Mouse (Mus musculus): ENCODE data around the gene Sinhcaf. TPM values are rescaled to one million over a fixed set of nuclear protein-coding genes. Genes with fewer than 3 reads are reported as not detected.
A peak's percentile ranks its signal among the peaks of the same experiment; 100 is the strongest.
"Not testable (repeated sequence)": the region's sequence is repeated elsewhere in the genome, so short reads cannot be mapped to it uniquely, and the experiment has no call there.

The Sinhcaf gene
- total RNA-seq, 1 experiment: 205 TPM

DNA sequence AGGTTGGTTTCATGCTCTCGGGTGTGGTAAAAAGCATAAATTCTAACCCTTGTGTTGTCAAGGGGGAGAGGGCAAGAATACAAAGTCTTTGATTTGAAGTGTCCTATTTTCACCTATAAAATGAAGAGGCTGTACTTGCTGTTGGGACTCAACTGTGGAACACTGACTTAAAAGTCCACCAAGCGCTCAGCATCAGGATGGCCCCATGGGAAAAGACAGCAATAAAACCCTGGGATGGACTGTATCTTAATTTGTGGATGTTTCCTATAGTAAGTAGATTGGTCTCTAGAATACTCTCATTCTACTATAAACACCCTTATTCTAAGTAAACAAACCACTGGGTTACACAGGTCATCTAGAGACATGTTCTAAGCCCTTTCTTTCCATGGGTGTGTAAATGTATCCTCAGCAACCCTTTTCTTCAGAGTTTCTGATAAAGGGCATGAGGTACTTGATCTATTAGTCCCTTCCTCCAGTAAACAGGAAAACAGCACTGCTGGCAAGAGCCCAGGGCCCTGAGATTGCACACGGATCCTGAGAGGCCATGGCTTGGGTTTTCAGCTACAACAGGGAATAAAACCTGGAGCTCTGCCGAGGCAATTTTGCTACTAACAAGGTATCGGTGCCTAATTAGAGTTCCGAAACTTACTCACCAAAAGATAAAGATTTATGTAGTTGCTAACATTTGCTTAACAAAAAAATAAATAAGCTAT is 45.5 kb upstream of the Sinhcaf start:
- TF ChIP-seq MAFK (IDR thresholded peaks at IDR 0.05; ENCODE audit: insufficient read depth, low read depth, low read length) (no peak), ZC3H11A (IDR thresholded peaks at IDR 0.05; ENCODE audit: borderline replicate concordance, low read depth, low read length) (no peak), CHD2 (IDR thresholded peaks at IDR 0.05; ENCODE audit: low read depth, low read length) (no peak), ZNF384 (IDR thresholded peaks at IDR 0.05; ENCODE audit: low read depth, low read length) (no peak), HCFC1 (IDR thresholded peaks at IDR 0.05; ENCODE audit: borderline replicate concordance, insufficient read depth, low read length) (no peak)
- H3K4me3 ChIP-seq (ENCODE audit: insufficient read depth in 1 of 2, low read depth in 1 of 2, low read length in 2 of 2, poor library complexity in 1 of 2, severe bottlenecking in 1 of 2): peak overlapping the region; percentile 51 to 57

DNA sequence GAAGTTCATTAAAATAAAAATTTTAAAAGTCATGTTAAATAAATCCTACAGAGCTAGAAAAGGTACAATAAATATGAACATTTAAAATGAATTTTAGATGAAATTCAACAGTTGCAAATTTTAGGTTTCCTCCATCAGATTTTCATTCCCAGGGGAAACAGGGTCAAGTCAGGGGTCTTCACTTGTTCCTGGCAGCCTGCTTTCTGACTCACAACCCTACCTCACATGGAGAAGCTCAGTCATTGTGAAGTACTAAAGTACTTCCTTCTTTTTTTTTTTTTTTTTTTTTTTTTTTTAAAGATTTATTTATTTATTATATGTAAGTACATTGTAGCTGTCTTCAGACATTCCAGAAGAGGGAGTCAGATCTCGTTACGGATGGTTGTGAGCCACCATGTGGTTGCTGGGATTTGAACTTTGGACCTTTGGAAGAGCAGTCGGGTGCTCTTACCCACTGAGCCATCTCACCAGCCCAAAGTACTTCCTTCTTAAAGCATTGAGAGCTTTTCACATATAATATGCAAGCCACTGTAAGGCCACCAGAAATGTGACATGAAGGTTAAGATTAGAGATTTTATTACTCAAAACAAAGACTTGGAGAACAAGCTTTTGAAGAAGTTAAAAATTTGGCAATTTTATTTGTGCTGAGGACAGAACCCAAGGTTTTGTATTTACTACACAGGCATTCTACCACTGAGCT is 43.7 kb upstream of the Sinhcaf start:
- H3K36me3 ChIP-seq (ENCODE audit: control insufficient read depth, insufficient read depth, low read length, poor library complexity, severe bottlenecking); DNase-seq (ENCODE audit: low read depth, low spot score); in situ Hi-C loops (cut with MboI; ENCODE audit: low sequenced_read_pairs in 2 of 2, unreplicated experiment in 2 of 2); H3K9ac ChIP-seq (ENCODE audit: insufficient read depth, low read depth, low read length, poor library complexity, severe bottlenecking); H3K9me3 ChIP-seq (ENCODE audit: control insufficient read depth, insufficient read depth, low read depth, low read length); H3K4me3 ChIP-seq (ENCODE audit: insufficient read depth in 1 of 2, low read depth in 1 of 2, low read length in 2 of 2, poor library complexity in 1 of 2, severe bottlenecking in 1 of 2): not testable (repeated sequence)
- TF ChIP-seq ZNF384 (IDR thresholded peaks at IDR 0.05; ENCODE audit: low read depth, low read length): peak; percentile 78
- Histone ChIP-seq H3K4me1 (ENCODE audit: control insufficient read depth in 2 of 2, insufficient read depth in 2 of 2, low read length in 2 of 2, poor library complexity in 1 of 2) (peaks cover 12 to 23% of the 10 kb centered on the region in 2 experiments), H3K27ac (ENCODE audit: insufficient read depth, low read depth, low read length, poor library complexity, severe bottlenecking) (peak overlapping the region; percentile 100; the same call in 1 of the 2 replicates)

More for the DNA sequence above, 45.5 kb upstream of the Sinhcaf start:
- H3K4me1 ChIP-seq (ENCODE audit: control insufficient read depth in 2 of 2, insufficient read depth in 2 of 2, low read length in 2 of 2, poor library complexity in 1 of 2): peaks cover 6 to 25% of the 10 kb centered on the region in 2 experiments; a peak in 3 of 4 replicates
- peak overlapping the region; percentile 54 for H3K9ac ChIP-seq (ENCODE audit: insufficient read depth, low read depth, low read length, poor library complexity, severe bottlenecking)
- H3K36me3 ChIP-seq (ENCODE audit: control insufficient read depth, insufficient read depth, low read length, poor library complexity, severe bottlenecking): no peaks in the 10 kb centered on the region
- H3K9me3 ChIP-seq (ENCODE audit: control insufficient read depth, insufficient read depth, low read depth, low read length): no peaks in the 10 kb centered on the region
- DNase-seq (ENCODE audit: low read depth, low spot score): no peak
- peak overlapping the region; percentile 100 for H3K27ac ChIP-seq (ENCODE audit: insufficient read depth, low read depth, low read length, poor library complexity, severe bottlenecking)
- in situ Hi-C loops (cut with MboI; ENCODE audit: low sequenced_read_pairs in 2 of 2, unreplicated experiment in 2 of 2): no loop called here

DNA sequence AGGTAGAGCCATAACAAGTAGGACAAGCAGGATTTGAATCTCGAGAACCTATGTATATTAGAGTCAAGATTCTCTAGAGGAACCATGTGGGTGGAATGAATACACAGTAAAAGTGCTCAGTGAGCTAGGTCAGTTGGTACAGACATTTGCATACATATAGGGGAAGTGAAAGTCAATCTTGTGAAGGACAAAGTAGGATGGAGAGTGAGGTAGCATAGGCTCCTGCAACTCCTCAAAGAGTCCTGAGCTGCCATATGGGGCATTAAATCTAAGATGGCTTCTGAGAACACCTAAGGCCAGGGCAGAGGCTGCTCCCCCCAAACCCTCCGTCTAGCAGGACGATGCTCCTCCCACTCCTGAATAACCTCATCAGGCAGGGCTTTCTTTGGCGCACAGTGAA is 39.7 kb upstream of the Sinhcaf start:
- Histone ChIP-seq H3K9me3 (ENCODE audit: control insufficient read depth, insufficient read depth, low read depth, low read length) (no peaks in the 10 kb centered on the region), H3K36me3 (ENCODE audit: control insufficient read depth, insufficient read depth, low read length, poor library complexity, severe bottlenecking) (no peaks in the 10 kb centered on the region), H3K9ac (ENCODE audit: insufficient read depth, low read depth, low read length, poor library complexity, severe bottlenecking) (no peak overlapping the region), H3K4me3 (ENCODE audit: insufficient read depth in 1 of 2, low read depth in 1 of 2, low read length in 2 of 2, poor library complexity in 1 of 2, severe bottlenecking in 1 of 2) (no peak overlapping the region), H3K27ac (ENCODE audit: insufficient read depth, low read depth, low read length, poor library complexity, severe bottlenecking) (peak overlapping the region; percentile 37; the same call in 1 of the 2 replicates), H3K4me1 (ENCODE audit: control insufficient read depth in 2 of 2, insufficient read depth in 2 of 2, low read length in 2 of 2, poor library complexity in 1 of 2) (peaks cover 15 to 23% of the 10 kb centered on the region in 2 experiments)
- in situ Hi-C loops (cut with MboI; ENCODE audit: low sequenced_read_pairs in 2 of 2, unreplicated experiment in 2 of 2): no loop called here
- no peak for TF ChIP-seq CHD2 (IDR thresholded peaks at IDR 0.05; ENCODE audit: low read depth, low read length)
- TF ChIP-seq ZNF384 (IDR thresholded peaks at IDR 0.05; ENCODE audit: low read depth, low read length): no peak
- TF ChIP-seq HCFC1 (IDR thresholded peaks at IDR 0.05; ENCODE audit: borderline replicate concordance, insufficient read depth, low read length): no peak
- no peak for TF ChIP-seq MAFK (IDR thresholded peaks at IDR 0.05; ENCODE audit: insufficient read depth, low read depth, low read length)
- no peak for TF ChIP-seq ZC3H11A (IDR thresholded peaks at IDR 0.05; ENCODE audit: borderline replicate concordance, low read depth, low read length)
- no peak for DNase-seq (ENCODE audit: low read depth, low spot score)

DNA sequence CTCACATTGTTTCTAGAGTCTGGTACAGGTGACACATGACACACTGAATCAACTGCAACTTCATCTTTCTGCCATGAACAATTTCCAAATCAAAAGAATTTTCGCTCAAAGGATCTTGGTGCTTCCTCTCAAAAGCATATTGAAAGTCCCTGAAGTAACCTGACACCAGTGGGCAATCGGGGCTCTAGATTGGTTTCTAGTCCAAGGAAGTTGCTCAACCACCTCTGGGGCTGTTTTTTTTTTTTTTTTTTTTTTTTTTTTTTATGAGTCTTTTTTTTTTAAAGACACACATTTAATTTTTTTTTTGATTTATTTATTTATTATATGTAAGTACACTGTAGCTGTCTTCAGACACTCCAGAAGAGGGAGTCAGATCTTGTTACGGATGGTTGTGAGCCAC is 34.2 kb upstream of the Sinhcaf start:
- no peak overlapping the region for H3K9ac ChIP-seq (ENCODE audit: insufficient read depth, low read depth, low read length, poor library complexity, severe bottlenecking)
- H3K9me3 ChIP-seq (ENCODE audit: control insufficient read depth, insufficient read depth, low read depth, low read length): no peaks in the 10 kb centered on the region
- TF ChIP-seq ZNF384 (IDR thresholded peaks at IDR 0.05; ENCODE audit: low read depth, low read length) (peak; percentile 88), CHD2 (IDR thresholded peaks at IDR 0.05; ENCODE audit: low read depth, low read length) (no peak)
- no peak overlapping the region for H3K4me3 ChIP-seq (ENCODE audit: insufficient read depth in 1 of 2, low read depth in 1 of 2, low read length in 2 of 2, poor library complexity in 1 of 2, severe bottlenecking in 1 of 2)
- in situ Hi-C loops (cut with MboI; ENCODE audit: low sequenced_read_pairs in 2 of 2, unreplicated experiment in 2 of 2): no loop called here
- DNase-seq (ENCODE audit: low read depth, low spot score): no peak
- H3K36me3 ChIP-seq (ENCODE audit: control insufficient read depth, insufficient read depth, low read length, poor library complexity, severe bottlenecking): no peaks in the 10 kb centered on the region
- H3K27ac ChIP-seq (ENCODE audit: insufficient read depth, low read depth, low read length, poor library complexity, severe bottlenecking): no peak overlapping the region
- H3K4me1 ChIP-seq (ENCODE audit: control insufficient read depth in 2 of 2, insufficient read depth in 2 of 2, low read length in 2 of 2, poor library complexity in 1 of 2): peaks cover 9 to 10% of the 10 kb centered on the region in 2 experiments
